Mouse (Mus musculus): ENCODE results near the gene C2cd2.

The C2cd2 gene

GRCm38 (mm10) chr16:97879134-97879533 is 83.3 kb downstream of the C2cd2 start:
- DNase-seq = peak; percentile 66

- no peak for DNase-seq
Observed at GRCm38 (mm10) chr16:97877502-97877901, 84.9 kb downstream of the C2cd2 start.

- DNase-seq = no peak
Observed at GRCm38 (mm10) chr16:97875101-97875500, 87.3 kb downstream of the C2cd2 start.

GRCm38 (mm10) chr16:97874376-97874775 is 88.0 kb downstream of the C2cd2 start:
- DNase-seq = no peak

GRCm38 (mm10) chr16:97872657-97873056 is 89.7 kb downstream of the C2cd2 start:
- DNase-seq = peak; percentile 37

- DNase-seq = no peak
Observed at GRCm38 (mm10) chr16:97869193-97870102, 93.0 kb downstream of the C2cd2 start.

- DNase-seq = no peak
Observed at GRCm38 (mm10) chr16:97863932-97864467, 98.4 kb downstream of the C2cd2 start.

DNA sequence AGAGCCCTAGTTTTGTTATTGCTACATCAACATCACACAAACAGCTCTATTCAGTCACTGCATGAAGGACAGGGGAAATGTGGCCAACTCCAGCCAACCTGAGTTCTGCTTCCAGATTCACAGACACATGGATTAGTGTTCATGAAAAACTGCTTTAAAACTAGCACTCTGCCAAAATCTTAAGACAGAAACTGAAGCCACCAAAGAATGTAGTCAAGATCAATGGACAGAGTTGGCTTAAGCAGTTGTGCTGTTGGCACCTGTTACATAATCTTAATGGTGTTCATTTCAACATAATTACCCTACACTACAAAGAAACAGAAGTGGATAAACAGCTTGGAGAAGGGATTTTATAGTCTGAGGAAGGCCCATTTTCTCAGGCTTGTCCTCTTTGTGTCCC is 106.3 kb downstream of the C2cd2 start:
- no peak for DNase-seq

GRCm38 (mm10) chr16:97851741-97852319 is 110.6 kb downstream of the C2cd2 start, which contains the start of gene Prdm15:
TSS of gene Prdm15 (minus strand) at chr16:97851850.
- DNase-seq = peak; percentile 92

- DNase-seq = peak; percentile 94
Observed at GRCm38 (mm10) chr16:97851061-97851740, 111.2 kb downstream of the C2cd2 start.

GRCm38 (mm10) chr16:97850667-97851060 is 111.7 kb downstream of the C2cd2 start:
- DNase-seq = no peak

- DNase-seq = no peak
Observed at GRCm38 (mm10) chr16:97848832-97849231, 113.6 kb downstream of the C2cd2 start.

GRCm38 (mm10) chr16:97844967-97845937 is 117.1 kb downstream of the C2cd2 start:
- no peak for DNase-seq

- no peak for DNase-seq
Observed at GRCm38 (mm10) chr16:97832154-97832553, 130.2 kb downstream of the C2cd2 start.

- DNase-seq = no peak
Observed at GRCm38 (mm10) chr16:97828207-97828606, 134.2 kb downstream of the C2cd2 start.

- DNase-seq = no peak
Observed at GRCm38 (mm10) chr16:97823311-97824007, 138.9 kb downstream of the C2cd2 start.

GRCm38 (mm10) chr16:97819532-97819931 is 142.9 kb downstream of the C2cd2 start:
- no peak for DNase-seq

- DNase-seq = no peak
Observed at GRCm38 (mm10) chr16:97817414-97817813, 145.0 kb downstream of the C2cd2 start.

- DNase-seq = no peak
Observed at GRCm38 (mm10) chr16:97815269-97815668, 147.1 kb downstream of the C2cd2 start.

DNA sequence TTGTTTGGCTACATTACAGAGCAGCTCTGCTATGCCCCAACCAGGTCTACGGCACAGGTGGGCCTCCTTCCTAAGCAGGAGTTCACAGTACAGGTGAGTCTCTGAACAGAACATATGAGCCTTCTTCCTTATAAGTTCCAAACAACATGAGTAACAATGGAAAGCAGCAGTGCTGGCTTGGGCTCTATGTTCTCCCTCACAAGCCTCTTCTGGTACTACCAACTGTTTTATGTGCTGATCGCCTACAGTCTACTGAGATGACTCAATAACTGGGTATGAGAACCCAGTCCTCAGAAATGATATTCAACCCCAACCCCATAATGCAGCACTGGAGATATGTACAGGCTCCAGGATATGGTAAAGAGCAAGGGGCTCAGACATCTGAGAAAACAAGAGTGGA is 148.3 kb downstream of the C2cd2 start:
- DNase-seq = no peak

DNA sequence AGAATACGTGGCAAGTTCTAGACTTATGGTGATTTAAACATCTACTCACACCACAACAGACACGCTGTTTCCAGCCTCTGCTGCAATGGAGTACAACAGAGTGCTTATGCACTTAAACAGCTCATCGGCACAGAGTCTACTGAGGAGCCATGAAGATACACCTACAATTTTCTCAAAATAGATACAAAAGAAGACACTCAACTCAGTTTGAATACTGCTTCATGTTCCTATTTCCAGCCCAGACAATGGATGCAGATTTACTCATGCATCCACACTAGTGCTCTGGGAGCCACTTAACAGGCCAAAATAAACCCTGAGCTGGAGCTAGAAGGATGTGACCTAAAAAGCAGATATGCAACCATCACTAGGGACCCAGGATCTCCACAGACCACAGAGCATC is 153.5 kb downstream of the C2cd2 start:
- DNase-seq = no peak

Data from kidney, postnatal 14 days (tissue).